Mouse (Mus musculus): ENCODE data around the gene Lrrc4c.

Lrrc4c gene

GRCm38 (mm10) chr2:97274651-97275050 lies 956.7 kb downstream of the Lrrc4c start:
- DNase-seq (ENCODE audit: low read depth, low spot score): no peak

- DNase-seq (ENCODE audit: low read depth, low spot score): no peak
These were observed 967.0 kb downstream of the Lrrc4c start for GRCm38 (mm10) chr2:97284986-97285385.

DNA sequence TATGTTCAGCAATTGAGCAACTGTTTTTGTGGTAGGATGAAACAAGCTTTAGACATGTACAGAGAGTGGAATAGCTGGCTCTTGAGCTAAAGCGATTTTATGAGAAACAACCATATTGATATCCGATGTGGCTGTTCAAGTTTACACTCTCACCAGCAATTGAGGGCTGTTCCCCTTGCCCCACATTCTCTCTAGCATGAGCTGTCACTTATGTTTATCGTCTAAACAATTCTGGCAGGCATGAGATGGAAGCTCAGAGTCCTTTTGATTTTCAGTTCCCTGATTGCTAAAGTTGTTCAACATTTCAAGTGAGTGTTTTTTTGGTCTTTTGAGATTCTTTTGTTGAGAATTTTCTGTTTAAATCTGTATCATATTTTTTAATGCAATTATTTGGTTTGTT lies 976.2 kb downstream of the Lrrc4c start:
- no peak for DNase-seq (ENCODE audit: low read depth, low spot score)

GRCm38 (mm10) chr2:97299704-97300103 lies 981.7 kb downstream of the Lrrc4c start:
- no peak for DNase-seq (ENCODE audit: low read depth, low spot score)

DNA sequence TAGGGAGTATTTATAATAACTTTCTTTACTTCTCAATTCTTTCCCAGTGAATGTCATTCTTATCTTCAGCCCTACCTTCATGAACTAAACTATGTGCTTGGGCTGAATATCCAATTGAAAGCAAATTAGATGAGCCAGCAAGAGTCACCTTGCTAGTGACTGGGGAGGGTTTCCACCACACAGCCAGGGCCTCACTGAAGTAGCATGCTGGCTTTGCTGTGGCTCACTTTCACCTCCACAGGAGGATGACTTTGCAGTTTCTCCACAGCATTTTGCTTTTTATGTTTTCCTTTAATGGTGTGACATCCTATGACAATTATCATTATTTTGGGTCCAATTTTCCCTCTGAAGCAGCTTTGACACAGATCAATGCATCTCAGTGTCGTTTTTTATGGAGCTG lies 1000.0 kb downstream of the Lrrc4c start:
- no peak for DNase-seq (ENCODE audit: low read depth, low spot score)

DNA sequence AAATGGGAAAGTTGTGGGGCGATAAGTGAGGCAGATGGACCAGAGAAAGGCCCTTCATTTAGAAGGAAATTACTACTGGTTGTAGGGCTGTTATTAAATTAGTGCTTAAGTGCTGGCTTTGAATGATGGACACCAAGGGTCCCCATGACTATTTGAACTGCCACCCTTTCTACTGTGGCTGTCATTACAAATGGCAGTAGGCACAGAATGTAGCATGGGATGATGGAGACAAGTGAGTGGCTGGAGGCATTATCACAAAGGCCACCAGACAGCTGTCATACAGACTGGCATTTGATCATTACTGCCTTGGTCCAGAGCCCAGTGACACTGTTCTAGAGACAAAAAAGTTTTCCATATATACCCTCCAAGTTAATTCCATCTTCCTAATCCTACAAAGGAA lies 1000.6 kb downstream of the Lrrc4c start:
- DNase-seq (ENCODE audit: low read depth, low spot score): no peak

DNA sequence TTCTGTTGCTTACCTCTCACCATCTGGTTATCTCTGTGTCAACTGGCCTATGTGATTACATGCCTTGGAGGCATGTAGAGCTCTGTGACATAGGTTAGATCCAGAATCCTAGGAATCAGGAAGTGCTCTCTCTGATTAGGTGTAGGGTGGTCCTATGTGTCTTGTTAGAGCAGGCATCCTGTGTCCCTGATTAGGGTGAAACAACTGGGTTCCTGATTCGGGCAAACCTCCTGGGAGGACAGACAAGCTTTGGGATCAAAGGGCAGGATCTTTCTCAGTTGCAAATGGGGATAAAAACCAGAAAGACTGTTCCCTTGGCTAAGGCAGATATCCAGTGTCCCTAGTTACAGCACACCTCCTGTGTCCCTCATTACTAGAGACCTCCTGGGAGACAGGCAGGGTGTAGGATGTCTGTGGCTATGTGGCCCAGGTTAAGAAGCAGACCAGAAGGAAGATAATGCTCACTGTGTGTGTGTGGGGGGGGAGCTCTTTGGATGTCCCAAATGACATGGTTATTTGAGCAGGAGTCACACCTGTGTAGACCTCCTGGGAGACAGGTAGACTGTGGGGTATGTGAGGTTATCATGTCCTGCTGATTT lies 1014.2 kb downstream of the Lrrc4c start:
- DNase-seq (ENCODE audit: low read depth, low spot score): no peak

DNA sequence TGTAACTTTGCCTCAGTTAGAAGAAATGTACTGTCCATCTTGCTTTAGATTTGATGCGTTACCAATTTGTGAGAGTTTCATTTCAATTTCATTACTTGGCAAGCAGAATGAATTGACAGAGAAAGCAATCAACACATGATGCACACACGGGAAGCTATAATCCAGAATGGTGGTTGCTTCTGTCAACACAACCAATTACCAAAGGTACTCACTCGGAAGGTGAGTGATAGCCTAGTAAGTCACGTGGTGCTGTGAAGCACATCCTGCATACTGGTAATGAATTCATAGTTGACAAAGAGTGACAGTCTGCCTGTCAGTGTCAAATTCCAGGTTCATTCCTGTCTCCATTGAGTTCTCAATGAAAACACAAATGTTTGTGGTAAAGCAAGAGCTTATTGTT lies 1021.7 kb downstream of the Lrrc4c start:
- no peak for DNase-seq (ENCODE audit: low read depth, low spot score)

- no peak for DNase-seq (ENCODE audit: low read depth, low spot score)
These were observed 1043.3 kb downstream of the Lrrc4c start for GRCm38 (mm10) chr2:97361235-97361634.

GRCm38 (mm10) chr2:97369978-97370377 lies 1052.0 kb downstream of the Lrrc4c start:
- DNase-seq (ENCODE audit: low read depth, low spot score): no peak

GRCm38 (mm10) chr2:97391437-97391836 lies 1073.5 kb downstream of the Lrrc4c start:
- no peak for DNase-seq (ENCODE audit: low read depth, low spot score)

GRCm38 (mm10) chr2:97391876-97392275 lies 1073.9 kb downstream of the Lrrc4c start:
- DNase-seq (ENCODE audit: low read depth, low spot score): no peak

GRCm38 (mm10) chr2:97413066-97413465 lies 1095.1 kb downstream of the Lrrc4c start:
- DNase-seq (ENCODE audit: low read depth, low spot score): no peak

DNA sequence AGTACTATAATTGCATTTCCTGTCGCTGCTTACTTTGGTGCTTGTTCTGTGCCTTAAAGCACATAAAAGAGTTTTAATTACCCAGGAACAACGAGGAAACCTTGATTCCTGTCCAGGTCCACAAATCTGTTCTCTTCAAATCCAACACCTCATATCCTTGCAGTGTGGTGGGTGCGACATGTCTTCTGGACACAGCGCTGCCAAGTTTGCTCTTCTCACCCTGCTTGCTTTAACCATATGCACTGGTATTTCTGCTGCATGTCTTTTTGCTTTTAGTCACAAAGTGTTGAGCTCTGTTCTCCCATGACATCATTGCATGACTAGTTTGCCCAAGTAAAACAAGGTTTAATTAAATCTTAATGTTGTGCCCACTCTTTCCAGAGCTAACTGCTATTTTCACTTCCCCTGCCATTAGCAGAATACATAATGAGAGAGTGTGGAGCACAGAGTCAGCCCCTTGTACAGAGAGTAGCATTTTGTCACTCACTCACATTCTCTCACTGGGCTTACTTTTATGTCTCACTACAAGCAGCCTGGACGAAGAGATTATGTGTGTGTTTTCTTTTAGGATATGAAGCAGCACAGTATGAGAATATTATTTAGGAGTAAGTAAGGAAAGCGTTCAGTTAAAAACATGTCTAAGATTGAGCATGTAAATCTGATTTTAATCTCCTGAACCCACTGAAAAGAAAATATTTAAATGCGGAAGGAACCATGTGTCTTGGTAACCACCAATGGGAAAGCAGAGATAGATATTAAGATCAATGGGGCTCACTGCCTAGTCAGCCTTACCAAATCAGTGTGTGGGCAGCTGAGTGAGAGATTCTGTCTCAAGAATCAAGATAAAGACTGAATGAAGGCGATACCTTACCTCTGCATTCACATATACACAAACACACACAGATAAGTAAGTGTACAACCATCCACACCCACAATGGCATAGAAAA lies 1096.7 kb downstream of the Lrrc4c start:
- no peak for DNase-seq (ENCODE audit: low read depth, low spot score)

GRCm38 (mm10) chr2:97434140-97434539 lies 1116.2 kb downstream of the Lrrc4c start:
- DNase-seq (ENCODE audit: low read depth, low spot score): no peak

DNA sequence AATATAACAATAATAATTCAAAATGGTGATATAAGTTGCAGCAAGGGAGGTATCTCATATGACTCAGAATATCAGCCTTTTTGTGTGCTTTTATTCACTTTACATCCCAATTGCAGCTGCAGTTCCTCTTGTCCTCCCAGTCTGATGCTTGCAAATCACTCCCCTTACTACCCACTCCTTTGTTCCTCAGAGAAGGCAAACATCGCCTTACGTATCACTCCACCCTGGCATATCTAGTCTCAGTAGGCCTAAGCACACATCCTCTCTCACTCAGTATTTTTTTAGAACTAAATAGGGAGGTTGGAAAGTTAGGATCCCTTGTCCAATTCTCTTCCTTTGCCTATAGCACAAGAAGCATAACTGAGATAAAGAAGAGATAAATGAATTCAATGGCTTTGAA lies 1117.6 kb downstream of the Lrrc4c start:
- DNase-seq (ENCODE audit: low read depth, low spot score): no peak

DNA sequence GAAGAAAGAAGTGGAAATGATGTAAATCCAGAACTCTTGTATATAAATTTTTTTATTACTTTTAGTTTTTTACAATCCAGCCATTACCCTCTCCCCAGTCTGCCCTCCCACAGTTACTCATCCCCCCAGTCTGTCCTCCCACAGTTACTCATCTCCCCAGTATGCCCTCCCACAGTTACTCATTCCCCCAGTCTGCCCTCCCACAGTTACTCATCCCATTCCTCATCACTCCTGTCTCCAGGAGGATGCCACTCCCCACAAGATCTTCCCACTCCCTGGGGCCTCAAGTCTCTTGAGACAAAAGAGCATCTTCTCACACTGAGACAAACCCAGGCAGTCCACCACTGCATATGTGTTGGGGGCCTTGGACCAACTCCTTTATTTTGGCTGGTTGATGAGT lies 1119.8 kb downstream of the Lrrc4c start:
- DNase-seq (ENCODE audit: low read depth, low spot score): no peak

GRCm38 (mm10) chr2:97463573-97463972 lies 1145.6 kb downstream of the Lrrc4c start:
- no peak for DNase-seq (ENCODE audit: low read depth, low spot score)

GRCm38 (mm10) chr2:97466243-97466793 lies 1148.3 kb downstream of the Lrrc4c start:
- DNase-seq (ENCODE audit: low read depth, low spot score): no peak

GRCm38 (mm10) chr2:97467031-97467549 lies 1149.1 kb downstream of the Lrrc4c start:
- DNase-seq (ENCODE audit: low read depth, low spot score): no peak

GRCm38 (mm10) chr2:97467664-97468063 lies 1149.7 kb downstream of the Lrrc4c start:
- no peak for DNase-seq (ENCODE audit: low read depth, low spot score)

- no peak for DNase-seq (ENCODE audit: low read depth, low spot score)
These were observed 1150.4 kb downstream of the Lrrc4c start for GRCm38 (mm10) chr2:97468372-97468771.
